Mouse (Mus musculus): ENCODE measurements around the gene Ankrd35. TPM values are rescaled to one million over a fixed set of nuclear protein-coding genes. Genes with fewer than 3 reads are reported as not detected.
"Not testable (repeated sequence)": the region's sequence is repeated elsewhere in the genome, so short reads cannot be mapped to it uniquely, and the experiment has no call there.

Ankrd35 gene
- polyA plus RNA-seq, 1 experiment = 15.5 TPM

- Histone ChIP-seq H3K4me1 (ENCODE audit: control insufficient read depth, insufficient read depth, low read length) (no peaks in the 10 kb centered on the region), H3K4me3 (replicated peaks; ENCODE audit: control insufficient read depth, low read depth, low read length) (no peak overlapping the region), H3K27ac (ENCODE audit: control insufficient read depth, insufficient read depth, low read depth, low read length, poor library complexity) (no peak overlapping the region)
- no peak for TF ChIP-seq CTCF (IDR thresholded peaks at IDR 0.05; ENCODE audit: control insufficient read depth, insufficient read depth, low read length)
- no peak for TF ChIP-seq POLR2A (IDR thresholded peaks at IDR 0.05; ENCODE audit: borderline replicate concordance, control insufficient read depth, low read depth, low read length)
- WGBS = 54% methylated on average over 5 of the region's 5 CpGs
Measured at GRCm38 (mm10) chr3:96679159-96679674, 9.3 kb downstream of the Ankrd35 start.

DNA sequence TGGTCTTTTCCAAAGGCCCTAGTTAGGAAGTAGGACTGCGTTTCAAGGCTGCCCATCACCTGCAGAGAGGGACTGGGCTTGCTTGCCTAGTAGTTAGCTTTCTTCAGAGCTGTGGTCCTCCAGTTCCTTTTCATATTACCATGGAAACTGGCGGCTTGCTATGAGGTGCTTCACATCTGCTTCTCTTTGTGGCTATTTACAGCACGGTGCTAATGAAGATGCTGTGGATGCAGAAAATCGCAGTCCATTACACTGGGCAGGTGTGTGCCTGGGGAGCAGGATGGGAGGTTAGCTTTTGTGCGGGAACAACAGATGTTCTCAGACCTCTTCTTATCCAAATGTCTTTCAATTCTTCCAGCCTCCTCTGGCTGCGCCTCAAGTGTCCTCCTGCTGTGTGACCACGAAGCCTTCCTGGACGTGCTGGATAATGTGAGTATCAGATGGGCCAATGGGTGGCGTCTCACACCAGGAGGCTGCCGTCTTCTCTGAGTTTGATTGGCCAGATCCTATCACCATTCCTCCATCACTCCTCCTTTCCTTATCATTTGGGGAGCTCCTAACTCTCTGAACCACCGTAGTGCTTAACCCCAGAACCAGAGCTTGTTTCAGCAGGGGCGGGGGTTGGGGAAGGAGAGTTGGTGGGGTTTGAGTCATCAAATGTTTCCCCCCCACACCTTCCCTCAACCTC is 10.5 kb downstream of the Ankrd35 start:
- no peak overlapping the region for H3K27ac ChIP-seq (ENCODE audit: control insufficient read depth, insufficient read depth, low read depth, low read length, poor library complexity)
- H3K4me3 ChIP-seq (replicated peaks; ENCODE audit: control insufficient read depth, low read depth, low read length) = no peak overlapping the region
- 47% methylated on average over 12 of the region's 12 CpGs for WGBS
- no peak for TF ChIP-seq CTCF (IDR thresholded peaks at IDR 0.05; ENCODE audit: control insufficient read depth, insufficient read depth, low read length)
- no peak for TF ChIP-seq POLR2A (IDR thresholded peaks at IDR 0.05; ENCODE audit: borderline replicate concordance, control insufficient read depth, low read depth, low read length)
- H3K4me1 ChIP-seq (ENCODE audit: control insufficient read depth, insufficient read depth, low read length) = no peaks in the 10 kb centered on the region

GRCm38 (mm10) chr3:96683496-96683895 is 13.6 kb downstream of the Ankrd35 start:
- WGBS = 85% methylated on average over 3 of the region's 3 CpGs
- H3K4me1 ChIP-seq (ENCODE audit: control insufficient read depth, insufficient read depth, low read length) = no peaks in the 10 kb centered on the region

DNA sequence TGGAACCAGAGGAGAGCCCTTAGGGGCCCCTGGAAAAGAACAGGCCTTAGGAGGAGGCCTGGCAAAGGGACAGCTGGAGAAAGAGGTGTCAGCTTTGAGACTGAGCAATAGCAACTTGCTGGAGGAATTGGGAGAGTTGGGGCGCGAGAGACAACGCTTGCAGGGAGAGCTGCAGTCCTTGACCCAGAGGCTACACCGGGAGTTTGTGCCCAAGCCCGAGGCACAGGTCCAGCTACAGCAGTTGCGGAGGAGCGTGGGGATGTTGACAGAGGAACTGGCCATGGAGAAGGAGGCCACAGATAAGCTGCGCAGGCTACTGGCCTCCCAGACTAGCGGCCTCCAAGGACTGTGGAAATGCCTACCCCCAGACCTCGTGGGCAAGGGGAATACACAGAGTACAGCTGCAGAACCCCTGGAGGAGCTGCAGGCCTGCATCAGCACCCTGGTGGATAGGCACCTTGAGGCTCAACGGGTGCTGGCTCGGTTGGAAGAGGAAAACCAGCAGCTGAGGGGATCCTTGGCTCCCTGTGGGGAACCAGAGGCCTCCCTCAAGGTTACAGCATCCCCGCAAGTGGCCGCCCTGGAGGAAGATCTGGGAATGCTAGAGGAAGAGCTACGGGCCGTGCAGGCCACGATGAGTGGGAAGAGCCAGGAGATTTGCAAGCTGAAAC is 14.4 kb downstream of the Ankrd35 start:
- H3K4me1 ChIP-seq (ENCODE audit: control insufficient read depth, insufficient read depth, low read length) = no peaks in the 10 kb centered on the region
- no peak for TF ChIP-seq POLR2A (IDR thresholded peaks at IDR 0.05; ENCODE audit: borderline replicate concordance, control insufficient read depth, low read depth, low read length)
- TF ChIP-seq CTCF (IDR thresholded peaks at IDR 0.05; ENCODE audit: control insufficient read depth, insufficient read depth, low read length) = no peak
- H3K27ac ChIP-seq (ENCODE audit: control insufficient read depth, insufficient read depth, low read depth, low read length, poor library complexity) = no peak overlapping the region
- H3K4me3 ChIP-seq (replicated peaks; ENCODE audit: control insufficient read depth, low read depth, low read length) = no peak overlapping the region
- 56% methylated on average over 17 of the region's 17 CpGs for WGBS

More at GRCm38 (mm10) chr3:96683496-96683895, 13.6 kb downstream of the Ankrd35 start:
- no peak overlapping the region for H3K27ac ChIP-seq (ENCODE audit: control insufficient read depth, insufficient read depth, low read depth, low read length, poor library complexity)
- H3K4me3 ChIP-seq (replicated peaks; ENCODE audit: control insufficient read depth, low read depth, low read length) = no peak overlapping the region
- TF ChIP-seq CTCF (IDR thresholded peaks at IDR 0.05; ENCODE audit: control insufficient read depth, insufficient read depth, low read length) (no peak), POLR2A (IDR thresholded peaks at IDR 0.05; ENCODE audit: borderline replicate concordance, control insufficient read depth, low read depth, low read length) (no peak)

DNA sequence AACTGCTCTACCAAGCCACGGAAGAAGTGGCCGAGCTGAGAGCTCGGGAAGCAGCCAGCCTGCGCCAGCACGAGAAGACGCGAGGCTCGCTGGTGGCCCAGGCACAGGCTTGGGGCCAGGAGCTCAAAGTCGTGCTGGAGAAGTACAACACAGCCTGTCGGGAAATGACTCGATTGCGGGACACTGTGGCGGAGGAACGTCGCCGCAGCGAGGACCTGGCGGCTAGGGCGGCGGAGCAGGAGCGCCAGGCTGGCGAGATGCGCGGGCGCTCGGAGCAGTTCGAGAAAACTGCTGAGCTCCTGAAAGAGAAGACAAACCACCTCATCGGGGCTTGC is 14.9 kb downstream of the Ankrd35 start:
- H3K4me3 ChIP-seq (replicated peaks; ENCODE audit: control insufficient read depth, low read depth, low read length) = no peak overlapping the region
- TF ChIP-seq CTCF (IDR thresholded peaks at IDR 0.05; ENCODE audit: control insufficient read depth, insufficient read depth, low read length) (no peak), POLR2A (IDR thresholded peaks at IDR 0.05; ENCODE audit: borderline replicate concordance, control insufficient read depth, low read depth, low read length) (no peak)
- WGBS = 23% methylated on average over 28 of the region's 28 CpGs
- no peaks in the 10 kb centered on the region for H3K4me1 ChIP-seq (ENCODE audit: control insufficient read depth, insufficient read depth, low read length)
- no peak overlapping the region for H3K27ac ChIP-seq (ENCODE audit: control insufficient read depth, insufficient read depth, low read depth, low read length, poor library complexity)

DNA sequence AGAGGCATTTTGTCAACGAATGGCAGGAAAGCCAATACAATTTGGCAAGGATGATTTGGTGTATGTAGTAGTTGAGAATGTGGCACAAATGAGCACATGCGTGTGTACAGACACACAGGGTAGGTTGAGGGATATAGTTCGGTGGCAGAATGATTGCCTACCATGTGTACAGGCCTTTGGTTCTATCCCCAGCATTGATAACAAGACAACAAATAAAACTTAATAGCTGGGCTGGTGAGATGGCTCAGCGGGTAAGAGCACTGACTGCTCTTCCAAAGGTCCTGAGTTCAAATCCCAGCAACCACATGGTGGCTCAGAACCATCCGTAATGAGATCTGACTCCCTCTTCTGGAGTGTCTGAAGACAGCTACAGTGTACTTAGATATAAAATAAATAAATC is 16.1 kb downstream of the Ankrd35 start:
- H3K4me1 ChIP-seq (ENCODE audit: control insufficient read depth, insufficient read depth, low read length); H3K4me3 ChIP-seq (replicated peaks; ENCODE audit: control insufficient read depth, low read depth, low read length); H3K27ac ChIP-seq (ENCODE audit: control insufficient read depth, insufficient read depth, low read depth, low read length, poor library complexity): not testable (repeated sequence)
- WGBS = 86% methylated on average over 5 of the region's 5 CpGs

DNA sequence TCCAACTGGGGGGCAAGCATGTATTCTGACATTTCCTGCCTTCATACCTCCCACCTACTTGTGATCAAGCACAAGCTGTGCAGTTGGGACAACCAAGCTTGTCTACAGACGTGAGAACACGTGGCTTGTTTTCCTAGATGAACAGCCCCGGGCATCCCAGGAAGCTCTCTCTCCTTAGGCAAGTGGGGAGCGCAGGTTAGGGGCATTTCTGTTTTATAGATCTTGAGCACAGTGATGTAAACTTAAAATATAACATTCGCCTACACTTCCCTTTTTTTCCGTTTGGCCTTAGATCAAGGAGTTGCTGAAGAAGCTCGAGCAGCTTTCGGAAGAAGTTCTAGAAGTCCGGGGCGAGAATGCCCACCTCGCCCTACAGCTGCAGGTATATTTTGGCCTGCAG is 18.9 kb downstream of the Ankrd35 start:
- H3K4me3 ChIP-seq (replicated peaks; ENCODE audit: control insufficient read depth, low read depth, low read length) = no peak overlapping the region
- no peak overlapping the region for H3K27ac ChIP-seq (ENCODE audit: control insufficient read depth, insufficient read depth, low read depth, low read length, poor library complexity)
- no peaks in the 10 kb centered on the region for H3K4me1 ChIP-seq (ENCODE audit: control insufficient read depth, insufficient read depth, low read length)
- 18% methylated on average over 11 of the region's 11 CpGs for WGBS
- TF ChIP-seq POLR2A (IDR thresholded peaks at IDR 0.05; ENCODE audit: borderline replicate concordance, control insufficient read depth, low read depth, low read length) (no peak), CTCF (IDR thresholded peaks at IDR 0.05; ENCODE audit: control insufficient read depth, insufficient read depth, low read length) (no peak)

DNA sequence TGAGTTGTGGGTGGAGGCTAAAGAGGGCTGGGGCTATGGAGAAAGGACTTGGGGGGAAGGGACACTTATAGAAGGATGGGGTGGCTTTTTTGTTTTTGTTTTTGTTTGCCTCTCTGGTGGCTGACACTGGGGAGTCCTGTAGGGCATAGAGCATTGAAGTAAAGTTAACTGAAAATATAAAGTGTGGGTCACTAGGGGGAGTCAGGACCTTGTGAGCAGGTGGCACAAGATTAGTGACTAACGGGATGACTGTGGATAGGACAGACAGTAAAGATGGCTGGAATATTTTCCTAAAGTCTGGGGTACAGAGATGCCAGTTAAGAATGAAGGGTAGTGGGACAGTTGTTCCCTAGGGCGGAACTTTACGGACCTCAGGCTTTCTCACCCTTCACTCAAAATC is 20.4 kb downstream of the Ankrd35 start:
- H3K4me1 ChIP-seq (ENCODE audit: control insufficient read depth, insufficient read depth, low read length) = no peaks in the 10 kb centered on the region
- TF ChIP-seq POLR2A (IDR thresholded peaks at IDR 0.05; ENCODE audit: borderline replicate concordance, control insufficient read depth, low read depth, low read length) (no peak), CTCF (IDR thresholded peaks at IDR 0.05; ENCODE audit: control insufficient read depth, insufficient read depth, low read length) (no peak)
- 61% methylated on average over 3 of the region's 3 CpGs for WGBS
- H3K27ac ChIP-seq (ENCODE audit: control insufficient read depth, insufficient read depth, low read depth, low read length, poor library complexity) = no peak overlapping the region
- H3K4me3 ChIP-seq (replicated peaks; ENCODE audit: control insufficient read depth, low read depth, low read length) = no peak overlapping the region

Data from bone marrow, adult 2 months (tissue).